Mouse (Mus musculus): ENCODE measurements around the gene Fam168b. TPM values are rescaled to one million over a fixed set of nuclear protein-coding genes. Genes with fewer than 3 reads are reported as not detected.

The Fam168b gene
- 10 to 100 TPM; 88.6 to 97.7 TPM for total RNA-seq (2023)

DNA sequence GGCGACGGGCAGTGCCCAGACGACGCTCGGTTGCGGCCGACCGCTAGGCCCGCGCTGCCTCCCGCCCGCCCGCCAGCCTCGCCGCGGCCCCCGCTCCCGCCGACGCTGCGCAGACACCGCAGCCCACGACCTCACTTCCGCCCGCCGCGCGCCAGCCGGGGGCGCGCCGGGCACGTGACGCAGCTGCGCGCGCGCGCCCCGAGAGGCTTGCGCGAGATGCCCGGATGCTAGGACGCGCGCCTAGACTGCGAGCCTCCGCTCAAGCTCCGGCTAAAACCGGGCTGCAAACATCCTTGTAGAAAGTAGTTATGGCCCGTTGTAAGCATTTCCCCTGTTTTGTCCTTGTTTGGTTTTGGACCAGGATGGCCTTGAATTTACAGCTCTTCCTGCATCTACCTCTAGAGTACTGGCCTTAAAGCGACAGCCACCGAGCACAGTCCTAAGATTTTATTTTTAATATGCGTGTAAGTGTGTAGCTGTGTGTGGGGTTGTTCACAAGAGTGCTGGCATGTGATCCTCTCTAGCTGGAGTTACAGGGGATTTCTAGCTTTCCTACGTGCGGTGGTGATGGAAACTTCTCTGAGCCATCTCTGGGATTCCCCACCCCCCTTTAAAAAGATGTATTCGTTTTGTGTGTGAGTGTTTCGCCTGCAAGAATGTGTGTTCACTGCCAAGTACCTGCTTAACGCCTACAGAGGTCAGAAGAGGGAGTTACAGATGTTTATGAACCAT is at the start of gene Fam168b:
TSS of gene Fam168b (minus strand) at position 179 of the 732 bp plus-strand sequence.

DNA sequence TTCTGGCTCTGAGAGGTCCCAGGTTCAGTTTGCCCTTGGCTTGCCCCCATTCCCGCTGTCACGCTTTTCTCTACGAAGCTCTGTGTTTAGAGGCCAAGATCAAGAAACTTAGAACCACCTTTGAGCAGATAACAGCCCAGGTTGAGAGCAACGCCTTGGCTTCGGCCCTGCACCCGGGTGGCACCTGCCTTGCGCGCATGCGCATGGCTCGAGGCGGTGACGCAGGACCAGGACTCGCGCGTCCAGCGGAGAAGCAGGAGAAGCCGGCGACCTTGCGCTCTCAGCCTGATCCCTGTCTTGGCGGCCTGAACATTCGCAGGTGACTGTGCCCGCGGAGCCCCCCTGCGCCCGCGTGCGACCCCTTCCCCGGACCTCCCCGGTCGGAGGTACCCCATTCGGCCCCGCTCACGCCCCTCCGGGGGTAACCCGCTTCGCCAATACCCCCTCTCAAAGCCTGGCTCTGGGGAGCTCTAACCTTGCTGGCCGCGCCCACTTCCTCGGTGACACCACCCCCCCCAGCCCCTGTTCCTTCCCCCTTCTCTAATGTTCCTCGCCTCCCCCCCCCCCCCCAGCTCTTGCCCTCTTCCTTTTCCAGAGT is 7.0 kb upstream of the Fam168b start, which contains the start of gene Plekhb2:
TSS of gene Plekhb2 (plus strand) at position 232 of the 598 bp plus-strand sequence.

Other genes with a start within 250 kb of the Fam168b start
- 10 to 100 TPM; 27.3 to 27.4 TPM for gene Plekhb2, start 6.9 kb upstream of the Fam168b start, total RNA-seq (2023)